Mouse (Mus musculus): ENCODE results near the gene Slc6a13.

GRCm38 (mm10) chr6:121251256-121251655 lies 48.8 kb upstream of the Slc6a13 start:
- TF ChIP-seq POLR2A (IDR thresholded peaks at IDR 0.05; ENCODE audit: extremely low read depth, insufficient read depth, low read length) (no peak), CTCF (IDR thresholded peaks at IDR 0.05; ENCODE audit: extremely low read depth, insufficient read depth, low read length) (no peak)
